Comparison of ENCODE assay signal across 7 mouse cellular contexts in the genomic region with DNA sequence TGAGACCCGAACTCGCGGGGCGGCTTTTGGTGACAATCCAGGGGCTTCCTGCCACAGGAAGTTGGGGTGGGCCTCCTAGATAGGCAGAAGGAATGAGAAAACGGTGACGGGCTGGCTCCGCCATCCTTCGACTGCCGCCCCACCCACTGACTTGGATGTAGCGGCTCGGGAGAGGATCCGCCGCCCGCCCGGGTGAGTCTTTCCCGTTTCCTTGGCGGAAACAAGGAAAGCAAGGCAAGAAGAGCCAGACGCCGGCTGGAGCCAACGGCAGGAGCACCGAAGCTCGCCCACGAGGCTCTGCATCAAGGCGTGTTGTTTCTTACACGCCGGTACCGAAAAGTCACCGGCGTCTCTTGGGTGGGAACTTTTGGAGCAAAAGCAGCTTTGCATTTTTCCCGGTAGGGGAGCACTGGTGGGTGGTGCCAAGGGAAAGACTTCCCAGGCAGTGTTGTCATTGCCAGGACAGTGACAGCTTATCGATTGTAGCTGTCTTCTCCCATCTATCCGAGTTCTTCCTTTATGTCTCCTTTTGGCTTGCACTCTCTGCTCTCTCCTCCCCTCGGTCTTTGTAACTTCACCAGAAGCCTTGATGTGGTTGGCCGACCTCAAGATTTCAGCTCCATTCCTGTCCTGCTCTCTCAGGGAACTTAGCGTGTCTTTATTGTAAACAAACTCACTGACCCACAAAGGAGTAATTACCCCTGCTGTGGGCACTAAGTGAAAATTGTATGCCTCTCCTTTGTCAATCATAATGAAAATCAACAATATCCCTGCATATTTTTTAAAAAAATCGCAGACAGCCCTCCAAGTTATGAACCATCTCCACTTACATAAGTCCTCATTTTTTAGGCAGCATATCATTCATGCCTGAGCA. TPM values are rescaled to one million over a fixed set of nuclear protein-coding genes. Genes with fewer than 3 reads are reported as not detected.
DNase-seq lines count a peak whose midpoint lies in the region; ATAC-seq and TF ChIP-seq lines count a peak whose summit lies in the region.

No protein-coding gene starts in this region.

- no peak for DNase-seq in lung, adult 18-20 months
- DNase-seq in adipocyte (ENCODE audit: low spot score) = peak; percentile 76
- DNase-seq in gonadal fat pad, adult 2 months (ENCODE audit: low read depth) = peak; percentile 6
- DNase-seq in liver, postnatal 0 days = no peak
- DNase-seq in thymus, postnatal 4 days = no peak

- peak overlapping the region; percentile 97 for H3K4me3 ChIP-seq in lung, embryonic 15.5 days
- peak overlapping the region; percentile 89 for H3K4me3 ChIP-seq in liver, postnatal 0 days (ENCODE audit: low read depth, low read length)
- H3K4me3 ChIP-seq in stomach, embryonic 15.5 days (replicated peaks) = peak overlapping the region; percentile 98

- under 1% methylated on average over 36 of the region's 36 CpGs for WGBS in lung, embryonic 15.5 days
- under 1% methylated on average over 36 of the region's 36 CpGs for WGBS in liver, postnatal 0 days (ENCODE audit: insufficient replicate concordance)
- under 1% methylated on average over 36 of the region's 36 CpGs for WGBS in stomach, embryonic 15.5 days

- no peaks in the 10 kb centered on the region for H3K9me3 ChIP-seq in lung, embryonic 15.5 days
- no peaks in the 10 kb centered on the region for H3K9me3 ChIP-seq in liver, postnatal 0 days (ENCODE audit: low read length)
- H3K9me3 ChIP-seq in stomach, embryonic 15.5 days = no peaks in the 10 kb centered on the region

- H3K9ac ChIP-seq in lung, embryonic 15.5 days = peak overlapping the region; percentile 82
- H3K9ac ChIP-seq in liver, postnatal 0 days (replicated peaks) = peak overlapping the region; percentile 89
- peak overlapping the region; percentile 80 for H3K9ac ChIP-seq in stomach, embryonic 15.5 days

- peaks cover 17% of the 10 kb centered on the region for H3K4me1 ChIP-seq in lung, embryonic 15.5 days
- peaks cover 15% of the 10 kb centered on the region for H3K4me1 ChIP-seq in liver, postnatal 0 days (ENCODE audit: insufficient read depth)
- peaks cover 6% of the 10 kb centered on the region for H3K4me1 ChIP-seq in stomach, embryonic 15.5 days

- TF ChIP-seq EP300 in liver, postnatal 0 days (IDR thresholded peaks at IDR 0.05; ENCODE audit: low read depth) = no peak

- H3K27ac ChIP-seq in lung, embryonic 15.5 days = peak overlapping the region; percentile 81
- H3K27ac ChIP-seq in liver, postnatal 0 days (ENCODE audit: low read depth) = peak overlapping the region; percentile 84
- H3K27ac ChIP-seq in stomach, embryonic 15.5 days = peak overlapping the region; percentile 92

- no peaks in the 10 kb centered on the region for H3K27me3 ChIP-seq in lung, embryonic 15.5 days
- no peaks in the 10 kb centered on the region for H3K27me3 ChIP-seq in liver, postnatal 0 days (ENCODE audit: insufficient read depth, low read length)
- no peaks in the 10 kb centered on the region for H3K27me3 ChIP-seq in stomach, embryonic 15.5 days (replicated peaks)

- peak overlapping the region; percentile 88 for H3K4me2 ChIP-seq in lung, embryonic 15.5 days
- H3K4me2 ChIP-seq in liver, postnatal 0 days (ENCODE audit: low read depth, low read length) = peak overlapping the region; percentile 87
- H3K4me2 ChIP-seq in stomach, embryonic 15.5 days = peak overlapping the region; percentile 87

- ATAC-seq in lung, embryonic 15.5 days (ENCODE audit: borderline replicate concordance, extremely low read depth, low FRiP score, low TSS enrichment) = peak; percentile 77
- peak; percentile 62 for ATAC-seq in liver, postnatal 0 days
- ATAC-seq in stomach, embryonic 15.5 days (ENCODE audit: insufficient read depth, low FRiP score, low read depth) = peak; percentile 73

- no peaks in the 10 kb centered on the region for H3K36me3 ChIP-seq in lung, embryonic 15.5 days
- H3K36me3 ChIP-seq in liver, postnatal 0 days (replicated peaks; ENCODE audit: insufficient read depth, low read length) = no peaks in the 10 kb centered on the region
- no peaks in the 10 kb centered on the region for H3K36me3 ChIP-seq in stomach, embryonic 15.5 days

- TF ChIP-seq CTCF in liver, postnatal 0 days (IDR thresholded peaks at IDR 0.05; ENCODE audit: low read depth) = no peak; the same call in 1 of the 2 replicates

RNA-seq across cellular contexts. Expression of a gene that starts 0.5 kb away (rescaled TPM):
- polyA plus RNA-seq in lung, embryonic 15.5 days (2015; fragmentation: Nextera tagmentation; extraction: Ambion mirVana) = 41.0 and 44.0 TPM in 2 replicates
- 9.7 and 9.9 TPM in 2 replicates for polyA plus RNA-seq in gonadal fat pad, adult 2 months (2012; rRNA removed)
- polyA plus RNA-seq in liver, postnatal 0 days (2015; fragmentation: Nextera tagmentation; extraction: Ambion mirVana) = 10.5 and 12.7 TPM in 2 replicates
- 37.5 and 39.3 TPM in 2 replicates for polyA plus RNA-seq in stomach, embryonic 15.5 days (2015; fragmentation: Nextera tagmentation; extraction: Ambion mirVana)

RNA-seq across cellular contexts. Expression of a gene that starts 0.8 kb away (rescaled TPM):
- polyA plus RNA-seq in lung, embryonic 15.5 days (2015; fragmentation: Nextera tagmentation; extraction: Ambion mirVana) = 9.0 and 9.9 TPM in 2 replicates
- polyA plus RNA-seq in gonadal fat pad, adult 2 months (2012; rRNA removed) = 9.5 and 9.6 TPM in 2 replicates
- 2.6 and 2.9 TPM in 2 replicates for polyA plus RNA-seq in liver, postnatal 0 days (2015; fragmentation: Nextera tagmentation; extraction: Ambion mirVana)
- 9.1 and 10.6 TPM in 2 replicates for polyA plus RNA-seq in stomach, embryonic 15.5 days (2015; fragmentation: Nextera tagmentation; extraction: Ambion mirVana)

RNA-seq across cellular contexts. Expression of a gene that starts 41.4 kb away (rescaled TPM):
- 0.06 TPM in 1 of 2 replicates, not detected in the other for polyA plus RNA-seq in lung, embryonic 15.5 days (2015; fragmentation: Nextera tagmentation; extraction: Ambion mirVana)
- not detected in 2 replicates for polyA plus RNA-seq in gonadal fat pad, adult 2 months (2012; rRNA removed)
- not detected in 2 replicates for polyA plus RNA-seq in liver, postnatal 0 days (2015; fragmentation: Nextera tagmentation; extraction: Ambion mirVana)
- polyA plus RNA-seq in stomach, embryonic 15.5 days (2015; fragmentation: Nextera tagmentation; extraction: Ambion mirVana) = 0.08 TPM in 1 of 2 replicates, not detected in the other

Comparison
In these comparisons a context has a peak if more than half of its experiments do, and no peak if none do; other contexts are left out.
1. DNase-seq: peak in adipocyte (single experiment) and gonadal fat pad, adult 2 months (single experiment); none in lung, adult 18-20 months (0 of 2), liver, postnatal 0 days (single experiment) and thymus, postnatal 4 days (single experiment).
2. Peak in every context shown above with its lines, with median percentiles within 50 percentile points of each other: ATAC-seq, H3K27ac ChIP-seq, H3K4me2 ChIP-seq, H3K4me3 ChIP-seq and H3K9ac ChIP-seq.